Mouse (Mus musculus) thymus, adult 2 months (tissue): ENCODE data around the gene Tmem217. TPM values are rescaled to one million over a fixed set of nuclear protein-coding genes. Genes with fewer than 3 reads are reported as not detected.

Source experiments
- DNase-seq: peaks from one replicate; pipeline ENCODE4 v3.0.0; 2021
- H3K27ac ChIP-seq: fragments of 200-500 bp; 2 replicates; pipeline ENCODE4 v1.5.1; 2012; ENCODE audit warnings: low read length, control low read depth; ENCODE audit not compliant: control insufficient read depth, insufficient read depth
- H3K27me3 ChIP-seq: fragments of 200-500 bp; 2 replicates; pipeline ENCODE4 v1.6.1; 2012; ENCODE audit warnings: mild to moderate bottlenecking, low read length, moderate library complexity, mixed read lengths; ENCODE audit not compliant: control insufficient read depth, insufficient read depth
- H3K36me3 ChIP-seq: fragments of 200-500 bp; 2 replicates; pipeline ENCODE4 v1.6.1; 2012; ENCODE audit warnings: mild to moderate bottlenecking, low read length, moderate library complexity; ENCODE audit not compliant: control insufficient read depth, insufficient read depth
- H3K4me1 ChIP-seq: fragments of 200-500 bp; replicated peaks from 2 replicates; pipeline ENCODE4 v1.6.1; 2012; ENCODE audit warnings: low read length; ENCODE audit not compliant: control insufficient read depth, insufficient read depth
- H3K4me3 ChIP-seq: fragments of 200-500 bp; 2 replicates; pipeline ENCODE4 v1.5.1; 2012; ENCODE audit warnings: mild to moderate bottlenecking, low read length, control low read depth, moderate library complexity; ENCODE audit not compliant: control insufficient read depth, insufficient read depth
- CTCF ChIP-seq: fragments of 200-500 bp; IDR thresholded peaks from 2 replicates; pipeline ENCODE4 v1.5.1; 2012; ENCODE audit warnings: mild to moderate bottlenecking, control low read depth, low read length, moderate library complexity, borderline replicate concordance; ENCODE audit not compliant: control insufficient read depth, poor library complexity, insufficient read depth; ENCODE audit errors: extremely low read depth
- POLR2A ChIP-seq: fragments of 200-500 bp; IDR thresholded peaks from 2 replicates; pipeline ENCODE4 v1.6.1; 2012; ENCODE audit warnings: mild to moderate bottlenecking, low read length, control low read depth, moderate library complexity; ENCODE audit not compliant: control insufficient read depth, poor library complexity, insufficient read depth; ENCODE audit errors: extremely low read depth
- WGBS: fragments of 180-500 bp; shearing (Covaris S2); methylation state at CpG from one replicate; pipeline ENCODE4 v1.1.7; 2018; 5-methylcytosine and 5-hydroxymethylcytosine counted together
- polyA plus RNA-seq: library from polyadenylated mRNA; depleted of rRNA; stranded (reverse); fragments of >200 nt; gene quantifications from 2 replicates; pipeline ENCODE4 v1.2.3, GENCODE M21; 2012

Gene Tmem217
- polyA plus RNA-seq, 1 experiment: 0.49 TPM

DNA sequence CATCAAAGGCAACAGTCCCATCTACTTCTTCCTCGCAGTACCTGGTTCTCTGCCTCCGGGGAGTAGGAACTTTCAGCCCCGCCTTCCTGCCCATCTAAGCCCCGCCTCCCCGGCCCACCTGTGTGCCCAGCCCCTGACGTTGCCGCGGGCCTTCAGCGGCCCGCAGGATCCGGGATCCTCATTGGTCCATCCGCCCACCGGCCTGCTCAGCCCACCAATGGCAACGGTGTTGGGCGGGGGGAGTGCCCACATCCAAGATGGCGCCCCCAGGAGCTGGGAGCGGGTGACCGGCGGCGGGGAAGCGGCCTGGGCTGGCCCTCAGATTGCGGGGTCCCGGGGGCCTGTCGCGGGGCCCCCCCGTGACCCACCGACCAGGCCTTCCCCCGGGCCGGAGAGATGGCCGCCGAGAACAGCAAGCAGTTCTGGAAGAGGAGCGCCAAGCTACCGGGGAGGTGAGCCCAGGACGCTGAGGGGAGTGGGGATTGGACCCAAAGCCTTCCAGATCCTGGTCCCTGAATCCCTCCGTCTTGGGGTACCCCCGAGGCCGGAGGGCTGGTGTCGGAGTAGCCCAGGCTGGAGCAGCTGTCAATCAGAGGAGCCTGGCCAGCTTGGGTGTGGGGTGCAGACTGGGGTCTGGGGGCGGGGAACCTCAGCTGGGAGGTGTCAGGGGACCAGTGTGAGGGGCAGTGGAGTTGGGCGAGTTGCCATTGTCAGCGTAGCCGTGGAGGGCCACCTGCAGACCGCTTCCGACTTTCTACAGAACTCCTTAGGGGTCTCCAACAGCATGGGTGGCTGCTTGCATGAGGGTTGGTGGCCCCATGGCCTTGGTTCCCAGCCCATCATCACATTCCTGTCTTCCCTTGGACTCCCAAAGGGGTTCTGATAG is 2.4 kb downstream of the Tmem217 start, which contains the start of the genes Gm17657 and Tbc1d22b:
Gm17657 (minus strand) TSS at position 96 of the 886 bp plus-strand sequence.
Tbc1d22b (plus strand) TSS at position 243 of the 886 bp plus-strand sequence.
- no peaks in the 10 kb centered on the region for H3K36me3 ChIP-seq
- peak within 1 kb of the TSS; percentile 51 for H3K27ac ChIP-seq
- peak; percentile 96 for DNase-seq
- peak; percentile 72 for TF ChIP-seq CTCF
- TF ChIP-seq POLR2A: peak; percentile 72
- under 1% methylated on average over 44 of the region's 44 CpGs for WGBS
- H3K4me1 ChIP-seq: peaks cover 25% of the 10 kb centered on the region
- no peaks in the 10 kb centered on the region for H3K27me3 ChIP-seq
- peak within 1 kb of the TSS; percentile 67 for H3K4me3 ChIP-seq

DNA sequence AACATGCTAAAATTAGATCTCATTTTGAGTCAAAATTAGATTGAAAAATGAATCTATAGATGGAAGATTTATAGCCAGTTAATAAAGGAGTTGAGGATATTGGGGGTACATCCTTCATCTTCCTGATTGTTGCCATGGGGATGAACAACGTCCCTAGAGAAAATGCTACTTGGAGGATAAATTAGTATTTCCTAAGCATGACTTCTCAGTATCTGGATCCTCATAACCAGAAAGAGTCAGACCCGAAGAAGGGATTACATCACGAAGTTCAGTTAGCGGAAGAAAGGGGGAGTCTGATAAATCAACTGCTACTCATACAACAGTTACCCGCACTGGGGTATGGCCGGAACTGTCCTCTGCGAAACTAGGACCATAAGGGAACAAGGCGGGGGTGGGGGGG is 3.2 kb downstream of the Tmem217 start:
- WGBS: 20% methylated on average over 8 of the region's 8 CpGs
- no peak for TF ChIP-seq CTCF
- TF ChIP-seq POLR2A: no peak
- no peak overlapping the region for H3K27ac ChIP-seq
- no peaks in the 10 kb centered on the region for H3K36me3 ChIP-seq
- peaks cover 25% of the 10 kb centered on the region for H3K4me1 ChIP-seq
- no peak overlapping the region for H3K4me3 ChIP-seq
- no peaks in the 10 kb centered on the region for H3K27me3 ChIP-seq
- DNase-seq: no peak

DNA sequence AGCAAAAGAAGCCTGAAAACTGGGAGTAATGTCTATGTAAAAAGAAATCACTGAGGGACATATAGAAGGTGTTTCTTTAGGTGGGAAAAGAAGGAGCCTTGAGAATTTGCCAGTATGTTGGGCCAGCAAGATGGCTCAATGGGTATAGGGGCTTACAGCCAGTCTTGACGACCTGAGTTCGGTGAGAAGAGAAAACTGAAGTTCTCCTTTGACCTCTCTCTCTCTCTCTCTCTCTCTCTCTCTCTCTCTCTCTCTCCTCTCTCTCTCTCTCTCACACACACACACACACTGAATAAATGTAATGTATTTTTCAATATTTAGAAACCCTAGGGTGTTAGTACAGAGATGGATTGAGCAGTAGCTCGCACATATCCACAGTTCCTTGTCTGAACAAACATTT is 3.7 kb downstream of the Tmem217 start:
- no peak for DNase-seq
- TF ChIP-seq POLR2A (no peak), CTCF (no peak)
- WGBS: 35% methylated on average over 3 of the region's 3 CpGs
- Histone ChIP-seq H3K4me3 (no peak overlapping the region), H3K27ac (no peak overlapping the region), H3K4me1 (peaks cover 25% of the 10 kb centered on the region), H3K27me3 (no peaks in the 10 kb centered on the region), H3K36me3 (no peaks in the 10 kb centered on the region)

DNA sequence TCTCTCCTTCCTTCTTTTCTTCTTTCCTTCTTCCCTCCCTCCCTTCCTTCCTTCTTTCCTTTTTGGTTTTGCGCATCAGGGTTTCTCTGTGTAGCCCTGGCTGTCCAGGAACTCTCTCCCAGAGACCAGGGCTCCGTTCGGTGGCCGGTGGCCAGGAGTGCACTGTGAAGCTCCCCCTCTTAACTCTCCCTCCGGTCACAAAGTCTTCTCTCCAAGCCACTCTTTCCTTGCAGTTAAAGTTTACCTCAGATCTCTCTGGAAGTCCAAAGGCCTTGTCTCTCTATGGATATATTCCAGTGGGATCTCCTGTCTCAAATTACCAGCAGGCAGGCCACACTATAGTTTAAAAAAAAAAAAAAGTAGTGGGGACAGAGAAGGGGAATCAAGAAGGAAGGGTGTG is 6.9 kb downstream of the Tmem217 start:
- TF ChIP-seq POLR2A (no peak), CTCF (no peak)
- Histone ChIP-seq H3K27ac (no peak overlapping the region), H3K4me3 (no peak overlapping the region), H3K4me1 (peaks cover 3% of the 10 kb centered on the region), H3K36me3 (no peaks in the 10 kb centered on the region), H3K27me3 (no peaks in the 10 kb centered on the region)
- no peak for DNase-seq
- WGBS: 97% methylated on average over 5 of the region's 5 CpGs

DNA sequence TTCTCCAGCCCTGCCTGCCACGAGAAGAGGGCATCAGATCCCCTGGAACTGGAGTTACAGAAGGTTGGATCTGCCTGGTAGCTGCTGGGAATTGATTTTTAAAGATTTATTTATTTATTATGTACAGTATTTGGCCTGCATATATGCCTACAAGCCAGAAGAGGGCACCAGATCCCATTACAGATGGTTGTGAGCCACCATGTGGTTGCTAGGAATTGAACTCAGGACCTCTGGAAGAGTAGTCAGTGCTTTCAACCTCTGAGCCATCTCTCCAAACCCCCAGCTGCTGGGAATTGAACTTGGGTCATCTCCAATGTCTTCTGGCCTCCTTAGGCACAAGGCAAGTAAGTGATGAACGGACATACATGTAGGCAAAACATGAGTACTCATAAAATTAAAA is 8.1 kb downstream of the Tmem217 start:
- TF ChIP-seq POLR2A (no peak), CTCF (no peak)
- DNase-seq: no peak
- no peaks in the 10 kb centered on the region for H3K36me3 ChIP-seq
- H3K4me3 ChIP-seq: no peak overlapping the region
- H3K27me3 ChIP-seq: no peaks in the 10 kb centered on the region
- WGBS: 90% methylated on average over 2 of the region's 2 CpGs
- H3K27ac ChIP-seq: no peak overlapping the region
- H3K4me1 ChIP-seq: no peaks in the 10 kb centered on the region

DNA sequence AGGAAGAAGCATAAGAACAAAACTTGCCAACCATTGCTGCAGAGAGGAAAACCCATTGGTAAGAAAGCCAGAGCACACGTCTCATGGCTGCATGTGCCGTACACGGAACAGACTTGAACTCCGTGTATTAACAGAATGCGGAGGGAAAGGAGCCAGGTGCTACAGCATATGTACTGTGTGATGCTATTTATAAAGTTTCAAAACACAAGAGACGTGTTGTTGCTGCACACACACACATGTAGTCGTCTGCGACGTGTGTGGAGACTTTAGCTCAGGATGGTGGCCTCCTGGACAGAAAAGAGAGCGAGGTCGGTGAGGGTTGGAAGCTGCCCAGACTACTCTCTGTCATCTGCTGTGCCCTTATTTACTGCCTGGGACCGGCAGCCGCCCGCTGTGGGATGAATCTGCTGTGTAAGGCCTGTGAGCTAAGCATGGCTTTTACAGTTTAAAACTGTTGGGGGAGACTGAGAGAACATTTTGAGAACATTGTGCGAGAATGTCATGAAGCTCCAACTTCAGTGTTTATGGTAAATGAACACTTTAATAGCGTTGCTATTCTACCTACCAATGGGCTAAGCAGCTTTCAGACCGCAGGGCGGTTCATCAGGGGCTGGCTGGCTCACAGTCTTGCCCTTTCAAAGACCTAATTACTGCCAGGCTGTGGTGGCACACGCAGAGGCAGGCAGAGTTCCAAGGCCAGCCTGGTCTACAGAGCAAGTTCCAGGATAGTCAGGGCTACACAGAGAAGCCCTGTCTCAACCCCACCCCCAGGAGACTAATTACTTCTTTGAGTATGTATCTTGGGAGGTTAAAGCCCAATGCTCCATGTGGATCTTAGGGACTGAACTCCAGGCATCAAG is 9.1 kb downstream of the Tmem217 start:
- Histone ChIP-seq H3K36me3 (no peaks in the 10 kb centered on the region), H3K27me3 (no peaks in the 10 kb centered on the region), H3K27ac (no peak overlapping the region), H3K4me1 (no peaks in the 10 kb centered on the region), H3K4me3 (no peak overlapping the region)
- TF ChIP-seq CTCF (no peak), POLR2A (no peak)
- WGBS: 98% methylated on average over 19 of the region's 19 CpGs
- no peak for DNase-seq
